Mouse (Mus musculus) yolk sac, embryonic 10.5 days (tissue): Measurements from ENCODE around the gene Prdx2.

Source experiments
- DNase-seq: peaks from one replicate; pipeline ENCODE4 v3.0.0-alpha.2; 2017; ENCODE audit warnings: low spot score

Prdx2 gene

GRCm38 (mm10) chr8:84997649-84998295 is 28.4 kb downstream of the Prdx2 start:
- peak; percentile 73 for DNase-seq

GRCm38 (mm10) chr8:85007686-85008085 is 38.3 kb downstream of the Prdx2 start:
- DNase-seq: no peak

GRCm38 (mm10) chr8:85011242-85011641 is 41.9 kb downstream of the Prdx2 start:
- no peak for DNase-seq

- peak; percentile 50 for DNase-seq
These were observed 43.9 kb downstream of the Prdx2 start for GRCm38 (mm10) chr8:85013230-85013840.

- no peak for DNase-seq
These were observed 45.0 kb downstream of the Prdx2 start, which contains the start of gene Best2 for GRCm38 (mm10) chr8:85014431-85014830. TSS of gene Best2 (minus strand) at chr8:85014531.

- no peak for DNase-seq
These were observed 47.3 kb downstream of the Prdx2 start for GRCm38 (mm10) chr8:85016724-85017123.

GRCm38 (mm10) chr8:85017209-85017608 is 47.8 kb downstream of the Prdx2 start:
- DNase-seq: no peak

GRCm38 (mm10) chr8:85021514-85022055 is 52.2 kb downstream of the Prdx2 start:
- DNase-seq: no peak

- DNase-seq: no peak
These were observed 54.5 kb downstream of the Prdx2 start for GRCm38 (mm10) chr8:85023846-85024245.
